ENCODE assay signal across 8 mouse cellular contexts in genomic region chr9:22468170-22468898, GRCm38 (mm10). TPM values are rescaled to one million over a fixed set of nuclear protein-coding genes. Genes with fewer than 3 reads are reported as not detected.
A peak's percentile ranks its signal among the peaks of the same experiment; 100 is the strongest.
DNase-seq lines count a peak whose midpoint lies in the region; ATAC-seq and TF ChIP-seq lines count a peak whose summit lies in the region.

No protein-coding gene starts in this region.

- peak overlapping the region; percentile 84 for H3K27ac ChIP-seq in kidney, embryonic 14.5 days (ENCODE audit: low read depth, low read length)
- H3K27ac ChIP-seq in lung, embryonic 14.5 days (ENCODE audit: low read depth) = peak overlapping the region; percentile 85
- peak overlapping the region; percentile 92 for H3K27ac ChIP-seq in neural tube, embryonic 14.5 days (ENCODE audit: low read depth, low read length)

- H3K4me1 ChIP-seq in kidney, embryonic 14.5 days (ENCODE audit: control insufficient read depth, insufficient read depth, low read length) = no peaks in the 10 kb centered on the region
- no peaks in the 10 kb centered on the region for H3K4me1 ChIP-seq in lung, embryonic 14.5 days (ENCODE audit: insufficient read depth)
- H3K4me1 ChIP-seq in neural tube, embryonic 14.5 days (ENCODE audit: control insufficient read depth, insufficient read depth, low read length) = 0 out of 2 replicates have a peak, but pooled peaks cover 3% of the 10 kb centered on the region

- CTCF ChIA-PET in Patski (lab: Charles Lee) = no interaction called here

- H3K9ac ChIP-seq in kidney, embryonic 14.5 days (ENCODE audit: low read depth, low read length) = peak overlapping the region; percentile 88
- peak overlapping the region; percentile 84 for H3K9ac ChIP-seq in lung, embryonic 14.5 days
- peak overlapping the region; percentile 93 for H3K9ac ChIP-seq in neural tube, embryonic 14.5 days (replicated peaks; ENCODE audit: low read depth, low read length)

- H3K4me2 ChIP-seq in kidney, embryonic 14.5 days (replicated peaks; ENCODE audit: low read depth, low read length) = peak overlapping the region; percentile 72
- H3K4me2 ChIP-seq in lung, embryonic 14.5 days = peak overlapping the region; percentile 78
- H3K4me2 ChIP-seq in neural tube, embryonic 14.5 days (ENCODE audit: low read depth, low read length) = peak overlapping the region; percentile 67

- ATAC-seq in CD4-positive, CD25-positive, alpha-beta regulatory T cell, adult 4 months = peak; percentile 80
- peak; percentile 83 for ATAC-seq in Patski
- peak; percentile 92 for ATAC-seq in kidney, embryonic 14.5 days (ENCODE audit: low FRiP score, low TSS enrichment)
- ATAC-seq in lung, embryonic 14.5 days (ENCODE audit: insufficient read depth) = peak; percentile 94
- peak; percentile 91 for ATAC-seq in neural tube, embryonic 14.5 days (ENCODE audit: low read depth)

- peak overlapping the region; percentile 92 for H3K4me3 ChIP-seq in kidney, embryonic 14.5 days (ENCODE audit: low read length)
- H3K4me3 ChIP-seq in lung, embryonic 14.5 days (ENCODE audit: low read depth, low read length) = peak overlapping the region; percentile 85
- peak overlapping the region; percentile 87 for H3K4me3 ChIP-seq in neural tube, embryonic 14.5 days (ENCODE audit: low read depth, low read length)

- WGBS in kidney, embryonic 14.5 days = 5% methylated on average over 34 of the region's 43 CpGs
- 2% methylated on average over 39 of the region's 43 CpGs for WGBS in lung, embryonic 14.5 days
- 3% methylated on average over 41 of the region's 43 CpGs for WGBS in neural tube, embryonic 14.5 days

- H3K36me3 ChIP-seq in kidney, embryonic 14.5 days (ENCODE audit: control insufficient read depth, insufficient read depth, low read length) = peaks cover 6% of the 10 kb centered on the region
- peaks cover 14% of the 10 kb centered on the region for H3K36me3 ChIP-seq in lung, embryonic 14.5 days (ENCODE audit: insufficient read depth)
- H3K36me3 ChIP-seq in neural tube, embryonic 14.5 days (ENCODE audit: control insufficient read depth, insufficient read depth, low read length) = no peaks in the 10 kb centered on the region

- no peaks in the 10 kb centered on the region for H3K9me3 ChIP-seq in kidney, embryonic 14.5 days (ENCODE audit: control insufficient read depth, low read length)
- no peaks in the 10 kb centered on the region for H3K9me3 ChIP-seq in lung, embryonic 14.5 days (ENCODE audit: low read depth, low read length)
- no peaks in the 10 kb centered on the region for H3K9me3 ChIP-seq in neural tube, embryonic 14.5 days (ENCODE audit: control insufficient read depth, low read length)

- DNase-seq in Patski (ENCODE audit: low read depth, low spot score) = peak; percentile 9
- DNase-seq in embryo, embryonic 11 days = peak; percentile 90
- DNase-seq in heart, adult 9 months (ENCODE audit: low spot score in 2 of 2) = peak; percentile 38 to 52
- peak; percentile 90 for DNase-seq in lung, embryonic 14.5 days
- DNase-seq in thymus, postnatal 14 days = peak; percentile 82

- no peak for TF ChIP-seq CTCF in Patski (IDR thresholded peaks at IDR 0.05)
- no peak for TF ChIP-seq CTCF in lung, embryonic 14.5 days (IDR thresholded peaks at IDR 0.05; ENCODE audit: low read depth)

- in situ Hi-C loops in Patski (cut with MboI; ENCODE audit: low pct_unique_long_range_greater_than_20kb) = no loop called here

- POLR2A ChIA-PET in Patski (lab: Charles Lee) = interaction anchor here (0.5 to 1.2 kb wide), 2 partner anchors 9 to 50 kb away, joined by 3 to 5 read pairs; no protein-coding TSS in a partner anchor

- no peaks in the 10 kb centered on the region for H3K27me3 ChIP-seq in Patski
- H3K27me3 ChIP-seq in kidney, embryonic 14.5 days (ENCODE audit: control insufficient read depth, insufficient read depth, low read length) = no peaks in the 10 kb centered on the region
- no peaks in the 10 kb centered on the region for H3K27me3 ChIP-seq in lung, embryonic 14.5 days (ENCODE audit: insufficient read depth, low read length)
- H3K27me3 ChIP-seq in neural tube, embryonic 14.5 days (ENCODE audit: control insufficient read depth, insufficient read depth, low read length) = no peaks in the 10 kb centered on the region

RNA-seq across cellular contexts. Expression of gene Rp9, which starts 1.2 kb away (rescaled TPM):
- 10 to 100 TPM; 18.7 to 25.3 TPM for polyA plus RNA-seq in CD4-positive, CD25-positive, alpha-beta regulatory T cell, adult 4 months (2017; shearing (Covaris generic))
- 59.1 TPM for polyA plus RNA-seq in Patski (2021)
- 72.1 and 86.0 TPM in 2 replicates for polyA plus RNA-seq in kidney, embryonic 14.5 days (2014; fragmentation: Nextera tagmentation; extraction: Ambion mirVana)
- 65.7 and 71.0 TPM in 2 replicates for polyA plus RNA-seq in lung, embryonic 14.5 days (2014; fragmentation: Nextera tagmentation; extraction: Ambion mirVana)
- 71.1 and 75.9 TPM in 2 replicates for polyA plus RNA-seq in neural tube, embryonic 14.5 days (2014; fragmentation: Nextera tagmentation; extraction: Ambion mirVana)

RNA-seq across cellular contexts. Expression of gene Bbs9, which starts 7.2 kb away (rescaled TPM):
- 10 to 100 TPM; 16.7 to 17.4 TPM for polyA plus RNA-seq in CD4-positive, CD25-positive, alpha-beta regulatory T cell, adult 4 months (2017; shearing (Covaris generic))
- 12.8 TPM for polyA plus RNA-seq in Patski (2021)
- 6.2 and 12.3 TPM in 2 replicates for polyA plus RNA-seq in kidney, embryonic 14.5 days (2014; fragmentation: Nextera tagmentation; extraction: Ambion mirVana)
- polyA plus RNA-seq in lung, embryonic 14.5 days (2014; fragmentation: Nextera tagmentation; extraction: Ambion mirVana) = 12.5 and 17.1 TPM in 2 replicates
- 19.1 and 19.4 TPM in 2 replicates for polyA plus RNA-seq in neural tube, embryonic 14.5 days (2014; fragmentation: Nextera tagmentation; extraction: Ambion mirVana)

RNA-seq across cellular contexts. Expression of gene Gm17545, which starts 14.2 kb away (rescaled TPM):
- not detected for polyA plus RNA-seq in CD4-positive, CD25-positive, alpha-beta regulatory T cell, adult 4 months (2017; shearing (Covaris generic))
- not detected for polyA plus RNA-seq in Patski (2021)
- polyA plus RNA-seq in kidney, embryonic 14.5 days (2014; fragmentation: Nextera tagmentation; extraction: Ambion mirVana) = not detected in 2 replicates
- not detected in 2 replicates for polyA plus RNA-seq in lung, embryonic 14.5 days (2014; fragmentation: Nextera tagmentation; extraction: Ambion mirVana)
- not detected in 2 replicates for polyA plus RNA-seq in neural tube, embryonic 14.5 days (2014; fragmentation: Nextera tagmentation; extraction: Ambion mirVana)

RNA-seq across cellular contexts. Expression of gene 9530077C05Rik, which starts 57.0 kb away (rescaled TPM):
- 1 to 10 TPM; 1.1 to 1.2 TPM for polyA plus RNA-seq in CD4-positive, CD25-positive, alpha-beta regulatory T cell, adult 4 months (2017; shearing (Covaris generic))
- 12.7 TPM for polyA plus RNA-seq in Patski (2021)
- polyA plus RNA-seq in kidney, embryonic 14.5 days (2014; fragmentation: Nextera tagmentation; extraction: Ambion mirVana) = 3.9 and 5.8 TPM in 2 replicates
- 4.9 and 5.6 TPM in 2 replicates for polyA plus RNA-seq in lung, embryonic 14.5 days (2014; fragmentation: Nextera tagmentation; extraction: Ambion mirVana)
- 11.3 and 15.1 TPM in 2 replicates for polyA plus RNA-seq in neural tube, embryonic 14.5 days (2014; fragmentation: Nextera tagmentation; extraction: Ambion mirVana)

Comparison
In these comparisons a context has a peak if more than half of its experiments do, and no peak if none do; other contexts are left out.
1. Peak in every context shown above with its lines: DNase-seq, ATAC-seq, H3K4me3 ChIP-seq and H3K27ac ChIP-seq.
2. DNase-seq: peak in every context shown above with its lines; median percentile 90 in embryo, embryonic 11 days; 90 in lung, embryonic 14.5 days; 82 in thymus, postnatal 14 days; 45 in heart, adult 9 months; 9 in Patski.